Mouse (Mus musculus) testis, adult 2 months (tissue): Measurements from ENCODE around the gene Mrtfa. TPM values are rescaled to one million over a fixed set of nuclear protein-coding genes. Genes with fewer than 3 reads are reported as not detected.

Experiments
- H3K27ac ChIP-seq: fragments of 200-500 bp; 2 replicates; pipeline ENCODE4 v1.5.1; 2012; ENCODE audit warnings: low read depth, low read length; ENCODE audit not compliant: control insufficient read depth, insufficient read depth
- H3K27me3 ChIP-seq: fragments of 200-500 bp; 2 replicates; pipeline ENCODE4 v1.6.1; 2012; ENCODE audit warnings: mild to moderate bottlenecking, low read length, moderate library complexity; ENCODE audit not compliant: control insufficient read depth, insufficient read depth
- H3K36me3 ChIP-seq: fragments of 200-500 bp; 2 replicates; pipeline ENCODE4 v1.6.1; 2012; ENCODE audit warnings: mild to moderate bottlenecking, low read length; ENCODE audit not compliant: control insufficient read depth, insufficient read depth
- H3K4me1 ChIP-seq: fragments of 200-500 bp; 2 replicates; pipeline ENCODE4 v1.6.1; 2012; ENCODE audit warnings: low read length; ENCODE audit not compliant: control insufficient read depth, insufficient read depth
- H3K4me3 ChIP-seq: fragments of 200-500 bp; 2 replicates; pipeline ENCODE4 v1.5.1; 2012; ENCODE audit warnings: low read depth, mild to moderate bottlenecking, low read length, moderate library complexity, mixed read lengths; ENCODE audit not compliant: control insufficient read depth
- CTCF ChIP-seq: fragments of 200-500 bp; IDR thresholded peaks from 2 replicates; pipeline ENCODE4 v1.5.1; 2012; ENCODE audit warnings: low read depth, mild to moderate bottlenecking, inconsistent platforms, low read length, moderate library complexity; ENCODE audit not compliant: control insufficient read depth, insufficient read depth, insufficient replicate concordance
- POLR2A ChIP-seq: fragments of 200-500 bp; IDR thresholded peaks from 2 replicates; pipeline ENCODE4 v1.6.1; 2012; ENCODE audit warnings: low read depth, mild to moderate bottlenecking, inconsistent platforms, low read length, moderate library complexity; ENCODE audit not compliant: control insufficient read depth
- polyA plus RNA-seq: library from polyadenylated mRNA; depleted of rRNA; stranded (reverse); fragments of >200 nt; gene quantifications from 2 replicates; pipeline ENCODE4 v1.2.3, GENCODE M21; 2012

Gene Mrtfa
- polyA plus RNA-seq, 1 experiment = 26.8 TPM

DNA sequence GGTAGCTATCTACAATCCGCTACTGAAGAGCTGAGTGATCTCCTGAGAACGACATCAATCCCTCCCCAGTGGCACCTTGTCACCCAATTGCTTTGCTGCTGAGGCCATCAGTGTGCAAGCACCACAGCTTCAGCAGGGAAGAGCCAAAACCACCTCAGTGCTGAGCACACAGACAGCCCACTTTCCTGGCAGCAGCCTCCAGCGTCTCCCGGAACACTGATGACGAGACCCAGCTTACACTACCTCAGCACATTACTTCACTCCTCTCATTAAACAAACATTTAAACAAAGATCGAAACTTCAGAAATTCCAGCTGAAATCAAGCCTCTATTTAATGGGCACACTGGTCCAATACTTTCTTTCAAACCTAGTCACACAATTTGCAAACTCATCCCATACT is 21.8 kb downstream of the Mrtfa start:
- TF ChIP-seq CTCF = no peak
- TF ChIP-seq POLR2A = no peak
- Histone ChIP-seq H3K27ac (no peak overlapping the region), H3K4me1 (no peaks in the 10 kb centered on the region), H3K4me3 (no peak overlapping the region), H3K36me3 (no peaks in the 10 kb centered on the region; the same call in none of the 2 replicates), H3K27me3 (no peaks in the 10 kb centered on the region)

DNA sequence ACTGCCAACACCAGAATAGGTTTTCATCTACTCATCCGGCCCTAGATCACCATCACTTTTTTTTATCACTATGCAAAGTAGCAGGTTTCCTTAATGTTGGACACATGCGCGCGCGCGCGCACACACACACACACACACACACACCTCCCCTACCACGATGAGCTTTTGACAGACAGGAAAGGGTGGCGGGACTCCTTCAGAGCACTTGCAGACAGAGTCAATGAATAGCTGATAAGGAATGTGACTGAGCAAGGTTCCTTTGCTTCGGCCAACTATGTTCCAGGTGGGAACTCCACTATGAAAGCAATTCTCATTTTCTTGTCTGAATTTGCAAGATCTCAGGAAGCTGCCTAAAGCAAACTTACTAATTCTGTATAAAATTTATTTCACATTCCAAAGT is 22.7 kb downstream of the Mrtfa start:
- Histone ChIP-seq H3K27ac (no peak overlapping the region), H3K4me3 (no peak overlapping the region), H3K27me3 (no peaks in the 10 kb centered on the region), H3K4me1 (no peaks in the 10 kb centered on the region), H3K36me3 (no peaks in the 10 kb centered on the region; the same call in none of the 2 replicates)
- TF ChIP-seq CTCF (no peak), POLR2A (no peak)

DNA sequence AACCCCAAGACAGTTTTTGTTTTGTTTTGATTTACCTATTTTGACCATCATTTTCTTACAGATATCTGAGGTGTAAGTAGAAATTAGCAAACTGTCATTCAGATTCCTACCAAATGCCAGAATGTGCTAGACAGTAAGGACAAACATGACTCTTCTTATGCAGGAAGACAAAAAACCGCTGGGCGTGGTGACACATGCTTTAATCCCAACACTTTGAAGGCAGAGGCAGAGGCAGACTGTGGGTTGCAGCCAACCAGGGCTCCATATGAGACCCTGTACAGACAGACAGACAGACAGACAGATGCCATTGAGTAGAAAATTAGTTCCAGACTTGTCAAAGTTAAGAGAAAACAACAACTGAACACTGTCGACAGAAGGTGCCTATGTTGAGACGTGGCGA is 24.3 kb downstream of the Mrtfa start:
- H3K36me3 ChIP-seq = no peaks in the 10 kb centered on the region; the same call in none of the 2 replicates
- H3K27me3 ChIP-seq = no peaks in the 10 kb centered on the region
- no peak overlapping the region for H3K4me3 ChIP-seq
- no peak overlapping the region for H3K27ac ChIP-seq
- H3K4me1 ChIP-seq = no peaks in the 10 kb centered on the region
- no peak for TF ChIP-seq CTCF
- TF ChIP-seq POLR2A = no peak

DNA sequence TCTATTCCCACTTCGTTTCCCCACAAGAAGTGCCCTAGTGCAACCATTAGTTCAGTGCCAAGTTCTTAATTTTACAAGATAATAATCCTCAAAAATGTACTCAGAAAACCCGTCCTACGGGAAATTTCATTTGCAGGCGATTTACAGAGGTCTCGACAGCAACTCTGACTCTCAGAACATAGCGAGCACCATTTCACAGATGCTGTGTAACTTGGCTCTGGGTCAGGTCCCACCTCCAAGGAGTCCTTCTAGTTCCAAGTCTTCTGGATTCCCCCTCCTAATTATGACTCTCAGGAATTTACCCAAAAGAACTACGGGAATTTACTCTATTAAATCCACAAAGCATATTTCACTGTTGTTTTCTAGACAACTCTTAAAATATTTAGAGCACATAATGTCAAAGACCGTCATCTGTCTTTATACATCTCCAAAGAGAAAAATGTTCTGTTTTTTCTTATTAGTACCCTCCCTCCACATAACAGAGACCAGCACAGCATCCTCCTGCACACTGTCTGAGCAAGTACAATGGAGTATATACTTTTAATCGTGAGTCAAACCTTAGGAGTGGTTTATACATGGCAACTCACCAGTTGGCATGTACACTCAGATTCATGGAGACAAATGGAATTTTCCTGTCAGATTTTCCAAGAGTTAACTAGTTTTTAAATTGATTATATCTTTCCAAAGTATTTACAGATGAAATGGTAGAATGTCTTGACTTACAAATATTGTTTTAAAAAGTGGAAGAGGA is 25.8 kb downstream of the Mrtfa start:
- TF ChIP-seq POLR2A = no peak
- no peak overlapping the region for H3K27ac ChIP-seq

DNA sequence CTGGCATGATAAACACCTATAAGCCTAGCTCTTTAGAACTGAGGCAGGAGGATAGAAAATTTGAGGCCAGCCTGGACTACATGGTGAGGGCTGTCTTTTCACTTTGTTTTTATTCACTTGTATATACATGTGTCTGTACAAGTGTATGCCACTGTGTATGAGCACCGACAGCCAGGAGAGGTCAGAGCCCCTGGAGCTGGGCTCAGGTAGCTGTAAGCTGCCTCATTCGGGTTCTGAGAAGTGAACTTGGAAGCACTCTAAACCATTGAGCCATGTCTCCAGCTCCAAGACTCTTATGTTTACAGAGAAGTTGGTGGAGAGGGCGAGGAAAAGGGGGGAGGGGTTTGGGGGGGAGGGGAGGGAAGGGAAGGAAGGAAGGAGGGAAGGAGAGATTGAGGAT is 29.0 kb downstream of the Mrtfa start:
- no peaks in the 10 kb centered on the region; the same call in 1 of the 2 replicates for H3K36me3 ChIP-seq
- H3K27me3 ChIP-seq = no peaks in the 10 kb centered on the region
- H3K4me1 ChIP-seq = no peaks in the 10 kb centered on the region
- no peak overlapping the region for H3K4me3 ChIP-seq
- no peak overlapping the region for H3K27ac ChIP-seq
- TF ChIP-seq POLR2A = no peak
- TF ChIP-seq CTCF = no peak

More for the DNA sequence above, 25.8 kb downstream of the Mrtfa start:
- H3K36me3 ChIP-seq = no peaks in the 10 kb centered on the region; the same call in 1 of the 2 replicates
- no peaks in the 10 kb centered on the region for H3K4me1 ChIP-seq
- H3K4me3 ChIP-seq = no peak overlapping the region
- no peaks in the 10 kb centered on the region for H3K27me3 ChIP-seq

DNA sequence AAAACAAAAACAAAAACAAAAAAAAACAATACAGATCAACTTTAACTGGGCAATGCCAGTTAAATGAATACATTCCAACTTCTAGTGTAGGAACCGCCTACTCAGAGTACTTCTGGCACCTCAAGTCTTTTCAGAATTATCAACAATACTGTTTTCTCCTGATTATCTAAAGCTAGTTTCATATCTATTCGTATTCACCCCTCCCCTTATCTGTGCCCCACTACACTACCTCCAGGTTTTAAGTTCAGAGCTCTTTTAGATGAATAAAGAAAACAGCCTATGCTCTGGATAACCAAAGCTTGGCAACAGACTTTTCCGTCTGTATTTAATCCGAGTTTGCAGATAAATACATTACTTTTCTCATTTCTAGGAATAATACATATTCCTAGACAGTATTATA is 29.9 kb downstream of the Mrtfa start:
- TF ChIP-seq CTCF (no peak), POLR2A (no peak)
- H3K4me3 ChIP-seq = no peak overlapping the region
- no peaks in the 10 kb centered on the region for H3K36me3 ChIP-seq
- no peak overlapping the region for H3K27ac ChIP-seq
- H3K27me3 ChIP-seq = no peaks in the 10 kb centered on the region
- H3K4me1 ChIP-seq = no peaks in the 10 kb centered on the region

DNA sequence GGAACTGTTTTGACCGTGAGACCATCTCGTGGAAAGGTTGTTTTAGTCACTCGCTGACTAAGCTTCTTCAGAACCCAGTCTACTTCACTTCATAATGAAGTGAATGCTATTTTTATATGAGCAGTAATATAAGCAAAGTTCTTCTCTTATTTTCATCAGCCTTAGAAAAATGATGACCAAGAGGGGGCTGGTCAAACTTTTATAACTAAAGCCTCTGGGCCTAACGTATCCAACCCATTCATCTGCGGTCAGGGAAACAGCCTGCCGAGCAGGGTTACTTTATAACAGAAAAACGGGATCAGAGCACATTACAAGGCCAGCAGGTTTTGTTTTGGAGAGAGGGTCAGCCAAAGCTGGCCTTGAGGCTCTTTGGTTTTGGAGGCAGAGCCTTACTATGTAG is 31.3 kb downstream of the Mrtfa start:
- H3K4me3 ChIP-seq = no peak overlapping the region
- no peak overlapping the region for H3K27ac ChIP-seq
- H3K27me3 ChIP-seq = no peaks in the 10 kb centered on the region
- TF ChIP-seq CTCF = no peak
- no peak for TF ChIP-seq POLR2A
- no peaks in the 10 kb centered on the region for H3K36me3 ChIP-seq
- H3K4me1 ChIP-seq = no peaks in the 10 kb centered on the region
